Mouse (Mus musculus) MEL (cell line): ENCODE measurements at regions not wholly inside any gene's neighbourhood (a gene's known extent, or its start where the extent isn't known, plus 50 kb on each side); places are given as distances from the start of the nearest gene placed in this dataset.

Experiments used
- DNase-seq: peaks from one replicate; pipeline ENCODE4 v3.0.0; 2011; ENCODE audit warnings: low read depth, low spot score
- H3K27ac ChIP-seq: 2 replicates; pipeline ENCODE4 v1.5.1; 2012; ENCODE audit warnings: low read depth, mild to moderate bottlenecking, control low read depth, low read length, moderate library complexity; ENCODE audit not compliant: control insufficient read depth
- H3K27me3 ChIP-seq, 2 experiments: fragments of 150-350 bp in 1 of 2; sonication (generic) in 1 of 2; 2 replicates each; pipeline ENCODE4 v1.6.1; 2012; ENCODE audit warnings: low read length in 2 of 2, mild to moderate bottlenecking in 2 of 2, improper control_type of control experiment in 1 of 2, moderate library complexity in 1 of 2; ENCODE audit not compliant: insufficient read depth in 2 of 2, control insufficient read depth in 1 of 2
- H3K36me3 ChIP-seq, 2 experiments: 2 replicates each; pipeline ENCODE4 v1.6.1; 2012 to 2014; ENCODE audit warnings: low read length in 2 of 2, improper control_type of control experiment in 1 of 2, inconsistent platforms in 1 of 2, mild to moderate bottlenecking in 1 of 2; ENCODE audit not compliant: insufficient read depth in 2 of 2, control insufficient read depth in 1 of 2
- H3K4me1 ChIP-seq, 2 experiments: fragments of 150-350 bp in 1 of 2; sonication (generic) in 1 of 2; 2 replicates each; pipeline ENCODE4 v1.6.1; 2012; ENCODE audit warnings: low read length in 2 of 2, improper control_type of control experiment in 1 of 2, mild to moderate bottlenecking in 1 of 2; ENCODE audit not compliant: insufficient read depth in 2 of 2, control insufficient read depth in 1 of 2
- H3K4me3 ChIP-seq, 2 experiments: fragments of 150-350 bp in 1 of 2; sonication (generic) in 1 of 2; 2 replicates each; pipeline ENCODE4 v1.5.1; 2012; ENCODE audit warnings: low read depth in 2 of 2, low read length in 2 of 2, mild to moderate bottlenecking in 2 of 2, moderate library complexity in 2 of 2, control low read depth in 1 of 2, improper control_type of control experiment in 1 of 2; ENCODE audit not compliant: control insufficient read depth in 1 of 2, insufficient read depth in 1 of 2
- H3K79me2 ChIP-seq: 2 replicates; pipeline ENCODE4 v1.6.1; 2012; ENCODE audit warnings: mild to moderate bottlenecking, low read length, moderate library complexity; ENCODE audit not compliant: control insufficient read depth, poor library complexity, insufficient read depth
- H3K9ac ChIP-seq: 2 replicates; pipeline ENCODE4 v1.6.1; 2012; ENCODE audit warnings: low read depth, mild to moderate bottlenecking, control low read depth, low read length, moderate library complexity; ENCODE audit not compliant: control insufficient read depth, poor library complexity, severe bottlenecking
- H3K9me3 ChIP-seq: fragments of 150-350 bp; sonication (generic); replicated peaks from 2 replicates; pipeline ENCODE4 v1.6.1; 2012; ENCODE audit warnings: mild to moderate bottlenecking, low read length, improper control_type of control experiment, moderate library complexity; ENCODE audit not compliant: insufficient read depth
- CHD1 ChIP-seq: IDR thresholded peaks from 2 replicates; pipeline ENCODE4 v1.6.1; 2012; ENCODE audit warnings: low read depth, mild to moderate bottlenecking, inconsistent platforms, low read length, improper control_type of control experiment
- CTCF ChIP-seq, 3 experiments: IDR thresholded peaks in 2 of 3; conservative IDR thresholded peaks in 1 of 3; 2 replicates each; pipeline ENCODE4 v1.5.1; 2011 to 2012; ENCODE audit warnings: low read length in 3 of 3, low read depth in 2 of 3, mild to moderate bottlenecking in 2 of 3, improper control_type of control experiment in 1 of 3, inconsistent platforms in 1 of 3, mixed read lengths in 1 of 3, moderate library complexity in 1 of 3; ENCODE audit not compliant: control insufficient read depth in 1 of 3, insufficient read depth in 1 of 3, poor library complexity in 1 of 3, severe bottlenecking in 1 of 3
- E2F4 ChIP-seq: IDR thresholded peaks from 2 replicates; pipeline ENCODE4 v1.6.1; 2011; ENCODE audit warnings: low read depth, low read length, improper control_type of control experiment, borderline replicate concordance
- EP300 ChIP-seq, 2 experiments: IDR thresholded peaks; 2 replicates each; pipeline ENCODE4 v1.6.1; 2011; ENCODE audit warnings: improper control_type of control experiment in 2 of 2, low read length in 2 of 2, low read depth in 1 of 2, mild to moderate bottlenecking in 1 of 2
- GATA1 ChIP-seq: IDR thresholded peaks from 2 replicates; pipeline ENCODE4 v1.6.1; 2011; ENCODE audit warnings: low read depth, low read length, improper control_type of control experiment
- HCFC1 ChIP-seq: IDR thresholded peaks from 2 replicates; pipeline ENCODE4 v1.6.1; 2012; ENCODE audit warnings: low read depth, mild to moderate bottlenecking, inconsistent platforms, low read length, improper control_type of control experiment, moderate library complexity
- MAFK ChIP-seq: IDR thresholded peaks from 2 replicates; pipeline ENCODE4 v1.6.1; 2011; ENCODE audit warnings: low read depth, mild to moderate bottlenecking, low read length, improper control_type of control experiment, borderline replicate concordance
- MAZ ChIP-seq: IDR thresholded peaks from 2 replicates; pipeline ENCODE4 v1.6.1; 2012; ENCODE audit warnings: low read depth, mild to moderate bottlenecking, inconsistent platforms, low read length, improper control_type of control experiment
- MEF2A ChIP-seq: IDR thresholded peaks from 2 replicates; pipeline ENCODE4 v1.6.1; 2014; ENCODE audit warnings: low read depth, mild to moderate bottlenecking, inconsistent platforms, low read length, improper control_type of control experiment; ENCODE audit not compliant: poor library complexity, insufficient replicate concordance, severe bottlenecking; ENCODE audit errors: extremely low read depth
- MXI1 ChIP-seq: IDR thresholded peaks from 2 replicates; pipeline ENCODE4 v1.6.1; 2011; ENCODE audit warnings: mild to moderate bottlenecking, low read depth, low read length, improper control_type of control experiment
- MYB ChIP-seq: IDR thresholded peaks from 2 replicates; pipeline ENCODE4 v1.6.1; 2011; ENCODE audit warnings: mild to moderate bottlenecking, low read depth, low read length, improper control_type of control experiment
- NELFE ChIP-seq: IDR thresholded peaks from 2 replicates; pipeline ENCODE4 v1.6.1; 2011; ENCODE audit warnings: low read depth, low read length, improper control_type of control experiment
- NRF1 ChIP-seq: IDR thresholded peaks from 2 replicates; pipeline ENCODE4 v1.6.1; 2014; ENCODE audit warnings: low read depth, mild to moderate bottlenecking, inconsistent platforms, low read length, improper control_type of control experiment, moderate library complexity; ENCODE audit not compliant: poor library complexity, insufficient read depth, severe bottlenecking
- POLR2A ChIP-seq, 2 experiments: IDR thresholded peaks; 2 replicates each; pipeline ENCODE4 v1.6.1; 2011 to 2012; ENCODE audit warnings: low read length in 2 of 2, mild to moderate bottlenecking in 2 of 2, control low read depth in 1 of 2, improper control_type of control experiment in 1 of 2, low read depth in 1 of 2, moderate library complexity in 1 of 2; ENCODE audit not compliant: control insufficient read depth in 1 of 2, insufficient read depth in 1 of 2, poor library complexity in 1 of 2
- POLR2AphosphoS2 ChIP-seq: IDR thresholded peaks from 2 replicates; pipeline ENCODE4 v1.6.1; 2011; ENCODE audit warnings: low read length, improper control_type of control experiment
- RAD21 ChIP-seq: IDR thresholded peaks from 2 replicates; pipeline ENCODE4 v1.6.1; 2011; ENCODE audit warnings: mild to moderate bottlenecking, low read depth, low read length, improper control_type of control experiment
- RCOR1 ChIP-seq: IDR thresholded peaks from 2 replicates; pipeline ENCODE4 v1.6.1; 2012; ENCODE audit warnings: low read depth, mild to moderate bottlenecking, inconsistent platforms, low read length, improper control_type of control experiment
- SMC3 ChIP-seq: IDR thresholded peaks from 2 replicates; pipeline ENCODE4 v1.6.1; 2011; ENCODE audit warnings: low read depth, low read length, improper control_type of control experiment
- TBP ChIP-seq: IDR thresholded peaks from 2 replicates; pipeline ENCODE4 v1.8.0; 2011; ENCODE audit warnings: low read depth, low read length, improper control_type of control experiment
- TCF12 ChIP-seq: IDR thresholded peaks from 2 replicates; pipeline ENCODE4 v1.6.1; 2014; ENCODE audit warnings: low read depth, mild to moderate bottlenecking, inconsistent platforms, low read length, improper control_type of control experiment, moderate library complexity
- USF1 ChIP-seq: IDR thresholded peaks from 2 replicates; pipeline ENCODE4 v1.6.1; 2014; ENCODE audit warnings: low read depth, mild to moderate bottlenecking, inconsistent platforms, low read length, improper control_type of control experiment, moderate library complexity
- USF2 ChIP-seq, 2 experiments: IDR thresholded peaks; 2 replicates each; pipeline ENCODE4 v1.6.1; 2011 to 2012; ENCODE audit warnings: improper control_type of control experiment in 2 of 2, low read length in 2 of 2, borderline replicate concordance in 1 of 2, inconsistent platforms in 1 of 2, low read depth in 1 of 2, mild to moderate bottlenecking in 1 of 2; ENCODE audit not compliant: insufficient read depth in 1 of 2
- ZMIZ1 ChIP-seq: IDR thresholded peaks from 2 replicates; pipeline ENCODE4 v1.6.1; 2012; ENCODE audit warnings: low read depth, mild to moderate bottlenecking, inconsistent platforms, low read length, improper control_type of control experiment, moderate library complexity
- ZNF384 ChIP-seq: IDR thresholded peaks from 2 replicates; pipeline ENCODE4 v1.6.1; 2012; ENCODE audit warnings: low read depth, mild to moderate bottlenecking, inconsistent platforms, low read length, improper control_type of control experiment

- TF ChIP-seq USF1 = no peak
- no peak for TF ChIP-seq TBP
- no peak for TF ChIP-seq NRF1
- no peak for TF ChIP-seq ZNF384
- TF ChIP-seq POLR2A (IDR thresholded peaks at IDR 0.05; ENCODE audit: control insufficient read depth in 1 of 2, insufficient read depth in 1 of 2, low read depth in 1 of 2, low read length in 2 of 2, poor library complexity in 1 of 2) = no peak
- TF ChIP-seq MAFK = no peak
- TF ChIP-seq USF2 (IDR thresholded peaks at IDR 0.05; ENCODE audit: borderline replicate concordance in 1 of 2, insufficient read depth in 1 of 2, low read depth in 1 of 2, low read length in 2 of 2) = no peak
- TF ChIP-seq CTCF (IDR thresholded peaks at IDR 0.05 in 2 of 3, conservative IDR thresholded peaks at IDR 0.05 in 1 of 3; ENCODE audit: control insufficient read depth in 1 of 3, insufficient read depth in 1 of 3, low read depth in 2 of 3, low read length in 3 of 3, poor library complexity in 1 of 3, severe bottlenecking in 1 of 3) = no peak
- no peak for TF ChIP-seq ZMIZ1
- 0 out of 2 replicates have a peak, but pooled peaks have one; percentile 30 for TF ChIP-seq TCF12
- TF ChIP-seq HCFC1 = no peak
- no peak for TF ChIP-seq RCOR1
- no peak for TF ChIP-seq SMC3
- no peak for TF ChIP-seq RAD21
- no peak for TF ChIP-seq E2F4
- TF ChIP-seq, all 39 proteins: peak for 6
These were observed 201.1 kb upstream of the Mvb12b start (continued) for GRCm38 (mm10) chr2:34088832-34089231.

GRCm38 (mm10) chr2:34086130-34086529 is 198.4 kb upstream of the Mvb12b start:
- no peaks in the 10 kb centered on the region for H3K27me3 ChIP-seq
- H3K9me3 ChIP-seq = no peaks in the 10 kb centered on the region
- no peak overlapping the region for H3K27ac ChIP-seq
- no peak for DNase-seq
- H3K4me3 ChIP-seq = no peak overlapping the region
- no peaks in the 10 kb centered on the region for H3K79me2 ChIP-seq
- H3K4me1 ChIP-seq = peaks cover 0 to 6% of the 10 kb centered on the region in 2 experiments; a peak in 3 of 4 replicates
- peaks cover 0 to 2% of the 10 kb centered on the region in 2 experiments; a peak in 2 of 4 replicates for H3K36me3 ChIP-seq
- no peak overlapping the region for H3K9ac ChIP-seq
- TF ChIP-seq EP300 (IDR thresholded peaks at IDR 0.05; ENCODE audit: low read depth in 1 of 2, low read length in 2 of 2) = no peak
- no peak for TF ChIP-seq NRF1
- no peak for TF ChIP-seq USF1
- TF ChIP-seq MAZ = no peak
- no peak for TF ChIP-seq USF2 (IDR thresholded peaks at IDR 0.05; ENCODE audit: borderline replicate concordance in 1 of 2, insufficient read depth in 1 of 2, low read depth in 1 of 2, low read length in 2 of 2)
- TF ChIP-seq ZMIZ1 = no peak
- TF ChIP-seq RAD21 = no peak
- TF ChIP-seq MXI1 = no peak
- TF ChIP-seq MYB = no peak
- no peak for TF ChIP-seq RCOR1
- TF ChIP-seq MEF2A = no peak
- TF ChIP-seq CHD1 = no peak
- TF ChIP-seq GATA1 = no peak
- no peak for TF ChIP-seq NELFE
- no peak for TF ChIP-seq POLR2AphosphoS2
- TF ChIP-seq, all 39 proteins: peak for 0
